Mouse (Mus musculus): Measurements from ENCODE around the gene Snx18.

Snx18 gene

DNA sequence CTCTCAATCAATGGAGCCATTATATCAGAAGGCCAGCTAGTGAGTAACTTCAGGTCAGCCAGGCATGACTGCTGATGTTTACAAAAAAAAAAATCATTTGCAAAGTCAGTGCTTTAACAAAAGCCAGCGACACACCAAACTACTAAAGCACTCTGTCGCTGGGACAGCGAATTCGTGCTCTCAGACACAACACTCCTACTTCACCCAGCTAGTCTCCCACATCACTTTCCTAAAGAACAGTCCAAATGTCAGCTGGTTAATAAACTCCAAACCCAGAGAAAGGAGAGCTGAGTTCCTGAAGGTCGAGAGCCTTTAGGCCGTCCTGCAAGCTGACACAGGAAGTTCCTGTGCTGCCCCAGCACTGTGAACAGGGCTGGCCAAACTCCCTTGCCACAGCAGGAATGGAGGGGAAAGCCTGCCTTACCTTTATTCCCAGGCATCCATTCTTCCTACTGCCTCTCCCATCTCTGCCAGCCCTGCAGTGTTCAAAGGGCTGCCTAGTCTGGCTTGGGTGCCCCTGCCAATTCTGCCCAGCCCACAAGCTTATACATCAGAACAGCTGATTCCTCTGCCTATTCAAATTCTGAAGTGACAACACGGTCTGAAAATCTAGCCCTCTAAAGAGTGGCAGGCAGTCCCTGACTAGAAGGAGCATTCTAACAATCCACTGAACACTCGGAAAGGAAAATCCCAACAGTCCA, 2.2 kb downstream of the Snx18 start:
- peak in 1 of 2 experiments; percentile 10 for DNase-seq (ENCODE audit: low read depth in 1 of 2, low spot score in 2 of 2)

DNA sequence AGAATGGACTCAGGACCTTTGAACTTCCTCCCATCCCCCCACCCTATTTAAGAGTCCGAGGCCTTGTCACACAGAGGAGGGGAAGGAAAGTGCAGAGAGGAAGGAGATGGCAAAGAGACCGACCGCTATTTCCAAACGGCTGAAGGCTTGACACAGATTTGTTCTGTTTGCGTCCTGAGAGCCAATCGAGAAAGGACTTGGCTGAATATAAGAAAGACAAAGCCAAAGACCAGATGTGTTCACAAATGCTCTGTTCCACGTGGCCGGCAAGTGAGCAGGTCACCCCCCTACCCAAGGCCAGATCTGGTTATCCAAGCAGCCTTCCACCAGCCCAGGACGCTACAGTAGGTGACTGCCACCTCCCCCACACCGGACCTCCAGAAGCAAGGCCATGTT, 2.8 kb downstream of the Snx18 start:
- DNase-seq (ENCODE audit: low read depth in 1 of 2, low spot score in 2 of 2): peak in 1 of 2 experiments; percentile 14

DNA sequence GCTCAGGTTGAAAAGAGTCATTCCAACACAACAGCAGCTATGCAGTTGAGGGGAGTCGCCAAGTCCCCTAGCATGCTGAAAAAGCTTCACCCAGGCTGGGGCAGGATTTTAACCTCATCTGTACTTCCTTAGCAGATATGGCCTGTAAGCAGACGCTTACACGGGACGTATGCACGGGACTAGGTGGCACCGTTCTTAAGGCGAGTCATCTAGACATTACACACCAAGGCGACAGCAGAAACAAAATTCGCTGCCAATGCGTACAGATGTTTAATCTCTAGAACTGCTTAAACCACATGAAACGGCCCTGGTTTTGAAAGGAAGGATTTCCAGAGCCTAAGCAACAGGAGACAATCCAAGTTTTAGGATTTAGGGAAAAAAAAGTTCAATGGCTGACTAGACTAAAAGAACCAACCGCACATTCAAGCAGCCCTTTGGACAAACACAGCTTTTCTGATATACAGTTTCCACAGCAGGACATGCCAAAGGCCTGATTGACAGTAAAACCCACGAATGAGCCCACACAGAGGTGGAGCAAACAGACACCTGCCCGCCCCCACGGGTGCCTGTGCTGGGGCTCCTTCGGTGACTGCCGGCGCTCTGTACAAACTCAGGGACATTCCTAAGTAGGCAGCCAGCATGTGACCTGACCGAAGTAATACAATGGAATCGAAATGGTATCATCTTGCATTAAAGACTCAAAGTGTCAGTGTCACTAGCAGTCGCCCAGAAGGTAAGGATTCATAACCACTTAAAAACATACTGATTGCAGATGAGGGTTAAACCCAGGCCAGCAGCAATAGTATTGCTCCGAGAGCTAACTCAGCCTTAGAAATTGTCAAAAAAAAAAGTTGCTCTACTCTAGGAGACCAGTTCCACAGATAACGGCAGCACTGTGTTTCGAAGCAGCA, 3.5 kb downstream of the Snx18 start:
- DNase-seq (ENCODE audit: low read depth in 1 of 2, low spot score in 2 of 2): peak in 1 of 2 experiments; percentile 35

DNA sequence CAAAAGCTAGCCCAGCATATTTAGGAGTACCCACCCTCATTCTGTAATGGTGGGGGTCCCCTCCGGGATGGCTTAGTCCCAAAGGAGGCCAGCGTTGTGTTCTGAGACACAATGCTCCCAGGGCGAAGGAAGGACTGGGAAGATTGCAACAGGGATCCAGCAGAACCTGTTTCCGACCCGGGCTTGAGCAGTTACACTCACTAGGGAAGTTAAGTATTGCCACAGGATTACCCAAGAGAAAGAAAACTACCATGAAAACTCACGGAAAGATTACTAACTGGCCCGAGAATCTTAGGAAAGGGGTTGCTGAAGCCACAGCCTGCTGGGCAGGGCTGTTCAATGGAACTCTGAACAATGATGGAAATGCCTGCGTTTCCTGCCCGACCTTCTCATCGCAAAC, 4.5 kb downstream of the Snx18 start:
- peak in 1 of 2 experiments; percentile 27 for DNase-seq (ENCODE audit: low read depth in 1 of 2, low spot score in 2 of 2)

DNA sequence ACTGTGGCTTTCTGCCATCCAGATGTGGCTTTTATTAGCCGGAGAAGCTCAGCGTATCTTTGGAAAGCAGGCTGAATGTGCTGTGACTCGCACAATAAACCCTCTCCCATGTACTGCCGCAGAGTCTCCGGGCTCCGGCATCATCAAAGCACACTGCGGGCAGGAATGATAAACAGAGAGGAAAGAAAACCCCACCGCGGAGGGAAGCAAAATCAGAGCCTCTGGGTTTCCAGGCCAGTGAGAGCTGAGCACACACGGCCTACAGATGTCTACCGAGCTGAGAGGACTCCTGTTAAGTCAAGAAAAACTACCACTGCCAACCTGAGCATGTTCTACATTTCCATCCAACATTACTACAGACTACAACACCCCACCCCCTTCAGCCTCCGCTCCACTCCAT, 5.0 kb downstream of the Snx18 start:
- DNase-seq (ENCODE audit: low read depth in 1 of 2, low spot score in 2 of 2): no peak

DNA sequence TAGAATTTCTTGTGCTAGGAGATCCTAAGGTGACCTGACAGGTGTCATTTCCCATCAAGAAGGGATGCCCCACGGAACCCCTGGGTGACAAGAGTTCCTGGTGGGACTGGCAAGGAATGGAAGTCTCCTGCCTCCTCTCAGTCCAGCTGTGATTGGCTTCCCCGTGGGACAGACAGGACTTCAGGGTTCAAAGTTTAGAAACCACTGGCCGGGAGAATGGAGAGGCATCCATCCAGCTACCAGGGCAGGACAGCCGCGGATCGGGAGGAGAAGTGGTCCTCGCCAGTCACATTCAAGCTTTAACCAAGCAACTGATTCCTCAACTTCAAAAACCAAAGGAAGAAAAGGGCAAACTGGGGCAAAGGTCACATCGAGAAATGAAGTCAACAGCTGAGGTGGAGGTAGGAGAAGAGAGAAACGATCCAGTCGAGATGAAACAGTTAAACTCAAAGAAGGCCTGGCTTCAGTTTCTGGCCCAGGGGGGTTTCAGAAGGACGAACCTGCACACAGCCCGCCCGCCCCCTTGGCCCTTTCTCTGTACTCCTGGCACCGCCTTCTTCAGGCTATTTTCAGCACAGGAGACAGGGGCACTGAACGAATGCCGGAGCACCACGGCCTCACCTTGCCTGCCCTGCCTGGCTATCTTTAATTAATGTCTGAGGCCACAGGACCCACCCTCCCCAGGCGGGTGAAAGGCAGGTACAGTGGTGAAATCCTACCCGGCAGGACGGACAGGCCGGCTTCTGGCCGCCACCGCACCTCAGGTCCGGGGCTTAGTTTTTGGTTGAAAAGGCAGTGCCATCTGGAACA, 6.0 kb downstream of the Snx18 start:
- no peak for DNase-seq (ENCODE audit: low read depth in 1 of 2, low spot score in 2 of 2)

DNA sequence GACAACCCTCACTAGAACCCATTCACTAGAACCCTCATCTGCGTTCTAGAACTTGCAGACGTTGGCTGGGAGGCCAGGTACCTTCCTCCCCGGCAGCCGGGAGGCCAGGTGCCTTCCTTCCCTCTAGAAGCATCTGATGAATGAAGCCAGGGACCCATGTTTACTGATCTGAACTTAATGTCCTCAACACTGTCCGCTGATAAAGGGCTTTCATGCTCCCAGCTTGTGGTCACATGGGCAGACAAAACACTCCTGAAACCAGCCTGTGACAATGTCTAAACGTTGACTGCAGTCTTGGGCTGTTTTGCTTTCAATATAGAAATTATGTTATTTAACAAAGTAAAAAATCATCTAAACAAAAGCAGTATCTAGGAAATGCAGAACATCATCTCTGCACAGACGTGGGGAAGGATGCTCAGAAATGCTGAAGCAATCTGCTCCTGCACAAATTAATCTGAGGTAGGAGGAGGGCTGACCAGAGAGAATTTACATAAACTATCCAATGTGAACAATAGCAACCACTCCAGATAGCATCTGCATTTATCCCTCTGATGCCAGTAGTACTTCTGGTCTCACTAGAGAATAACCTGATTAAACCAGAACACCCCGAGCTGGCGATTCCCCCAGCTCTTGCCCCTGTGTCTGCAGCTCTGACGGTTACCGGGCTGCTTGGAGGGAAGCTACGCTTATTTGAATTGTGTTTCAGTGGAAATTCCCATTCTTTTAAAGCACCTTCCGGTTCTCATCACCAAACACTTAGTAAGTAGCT, 7.4 kb downstream of the Snx18 start:
- DNase-seq (ENCODE audit: low read depth in 1 of 2, low spot score in 2 of 2): no peak

DNA sequence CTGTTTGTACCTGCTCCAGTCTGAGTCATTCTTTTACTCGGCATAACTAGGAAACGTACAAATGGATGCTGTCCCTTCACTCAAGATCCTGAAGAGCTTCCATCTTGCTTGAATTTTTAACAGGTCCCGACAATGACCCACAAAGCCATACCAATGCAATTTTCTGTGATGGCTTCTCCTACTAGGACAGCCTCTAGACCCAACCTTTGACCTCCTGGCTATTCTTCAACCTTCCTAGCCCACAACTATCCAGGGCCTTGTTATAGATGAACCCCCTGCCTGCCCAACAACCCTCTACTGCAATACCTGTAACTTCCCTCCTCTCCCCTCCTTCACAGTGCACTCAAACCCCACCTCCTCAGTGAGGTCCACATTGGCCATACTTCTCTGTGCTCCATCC, 8.9 kb downstream of the Snx18 start:
- no peak for DNase-seq (ENCODE audit: low read depth in 1 of 2, low spot score in 2 of 2)

DNA sequence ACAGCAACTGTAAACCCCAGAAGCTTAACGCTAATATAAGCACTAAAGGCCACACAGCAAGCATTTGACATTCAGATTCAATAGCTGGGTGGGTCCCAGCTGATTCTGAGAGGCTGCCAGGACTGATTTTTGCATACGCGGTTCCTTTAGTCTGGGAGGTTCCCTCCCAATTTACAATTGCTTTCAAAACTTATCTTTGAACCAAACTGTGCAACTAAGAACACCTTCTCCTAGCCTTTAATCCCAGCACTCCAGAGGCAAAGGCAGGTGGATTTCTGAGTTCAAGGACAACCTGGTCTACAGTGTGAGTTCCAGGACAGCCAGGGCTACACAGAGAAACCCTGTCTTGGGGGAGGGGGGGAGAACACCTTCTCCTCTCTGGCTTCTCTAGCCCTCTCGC, 10.5 kb downstream of the Snx18 start:
- DNase-seq (ENCODE audit: low read depth in 1 of 2, low spot score in 2 of 2): no peak

DNA sequence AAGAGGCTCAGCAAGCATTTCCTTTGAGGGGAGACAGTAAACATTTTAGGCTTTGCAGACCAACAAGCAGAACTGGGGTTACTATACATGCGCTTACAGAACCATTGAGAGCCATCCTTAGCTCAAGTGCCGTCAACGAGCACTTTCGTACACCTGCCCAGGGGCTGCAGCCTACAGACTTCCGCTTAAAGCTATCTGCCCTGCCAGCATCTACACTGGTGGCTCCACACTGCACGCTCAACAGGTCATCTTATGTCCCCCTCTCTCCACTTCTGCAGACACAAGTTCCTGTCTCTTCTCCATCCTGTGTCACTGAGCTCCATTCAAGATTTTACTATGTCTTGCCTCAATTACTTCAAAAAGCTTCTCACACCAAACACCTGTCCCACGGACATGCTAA, 11.0 kb downstream of the Snx18 start:
- DNase-seq (ENCODE audit: low read depth in 1 of 2, low spot score in 2 of 2): no peak

DNA sequence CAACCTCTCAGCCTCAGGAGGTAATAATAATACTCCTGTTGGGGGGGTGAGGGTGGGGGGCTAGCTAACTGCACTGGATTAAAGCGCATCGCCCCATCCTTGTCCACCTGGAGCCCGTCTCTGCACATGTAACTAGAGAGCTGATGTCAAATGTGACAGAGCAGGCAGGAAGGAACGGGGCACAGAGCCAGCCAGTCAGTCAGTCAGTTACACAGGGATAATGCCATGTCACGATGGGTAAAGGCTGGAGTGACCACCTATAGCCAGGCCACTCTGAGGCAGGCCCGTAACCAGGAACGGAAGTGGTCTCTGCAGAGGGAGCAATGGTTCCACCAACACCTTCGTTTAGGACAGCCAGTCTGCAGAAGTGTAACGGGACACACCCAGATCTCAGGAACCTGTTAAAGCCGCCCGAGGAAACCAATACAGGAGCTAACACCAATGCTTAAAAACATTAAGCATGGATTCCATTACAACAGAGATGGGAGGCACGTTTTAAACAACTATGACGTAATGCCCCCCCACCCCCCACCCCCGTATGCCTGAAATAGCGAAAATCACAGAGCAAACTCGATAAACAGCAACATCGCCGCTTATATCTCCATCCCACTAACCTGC, 11.5 kb downstream of the Snx18 start:
- no peak for DNase-seq (ENCODE audit: low read depth in 1 of 2, low spot score in 2 of 2)

DNA sequence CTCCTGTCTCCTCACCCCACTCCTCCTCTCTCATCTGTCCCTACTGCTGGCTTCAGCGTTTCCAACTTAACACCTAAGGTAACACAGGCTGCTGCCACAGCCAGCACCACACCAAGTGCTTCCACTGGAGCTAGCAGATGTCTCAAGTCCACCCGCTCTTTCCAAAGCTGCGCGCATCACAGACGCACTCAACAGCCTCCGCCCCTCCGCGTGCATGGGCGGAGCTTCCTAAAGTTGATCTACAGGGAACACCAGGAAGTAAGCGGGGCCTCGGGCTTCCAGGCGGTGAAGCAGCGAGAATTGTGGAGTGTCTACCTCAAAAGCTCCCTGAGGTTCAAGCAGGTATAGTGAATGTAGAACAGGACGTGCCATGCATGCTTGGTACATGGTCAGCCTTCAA, 12.2 kb downstream of the Snx18 start:
- DNase-seq (ENCODE audit: low read depth in 1 of 2, low spot score in 2 of 2): no peak

DNA sequence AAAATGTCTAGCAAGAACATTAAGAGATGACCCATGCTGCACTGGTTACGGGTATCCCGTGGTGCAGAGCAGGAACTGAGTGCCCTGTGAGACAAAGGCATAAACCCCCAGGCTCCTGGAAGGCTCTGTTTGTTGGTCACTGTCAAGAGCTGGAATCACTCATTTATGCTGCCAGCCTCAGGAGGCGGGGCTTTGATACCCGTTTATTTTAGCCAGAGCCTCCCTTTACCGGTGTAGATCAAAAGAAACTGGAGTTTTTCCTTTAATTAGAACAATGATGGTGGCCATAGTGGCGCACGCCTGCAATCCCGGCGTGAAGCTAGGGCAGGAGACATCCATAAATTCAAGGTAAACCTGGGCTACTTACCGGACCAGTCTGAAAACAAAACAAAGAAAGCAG, 12.7 kb downstream of the Snx18 start:
- no peak for DNase-seq (ENCODE audit: low read depth in 1 of 2, low spot score in 2 of 2)

DNA sequence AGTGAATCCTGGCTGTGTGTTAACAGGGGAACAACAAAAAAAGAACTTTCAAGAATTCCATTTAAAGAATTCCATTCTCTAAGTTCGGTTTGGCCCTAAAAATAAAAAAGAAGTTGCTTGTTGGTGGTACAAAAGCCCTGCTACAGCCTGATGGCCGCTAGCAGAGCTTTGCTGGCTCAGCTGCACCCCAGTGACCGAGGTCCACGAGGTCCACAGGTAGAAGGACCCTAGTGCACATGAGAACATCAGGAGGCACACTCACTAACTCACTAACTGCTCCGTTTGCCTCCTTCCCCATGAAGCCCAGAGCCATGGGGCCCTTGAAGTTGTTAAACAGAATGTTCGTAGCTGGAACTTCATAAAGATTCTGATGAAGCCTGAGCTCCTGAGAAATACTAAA, 14.0 kb downstream of the Snx18 start:
- DNase-seq (ENCODE audit: low read depth in 1 of 2, low spot score in 2 of 2): no peak

DNA sequence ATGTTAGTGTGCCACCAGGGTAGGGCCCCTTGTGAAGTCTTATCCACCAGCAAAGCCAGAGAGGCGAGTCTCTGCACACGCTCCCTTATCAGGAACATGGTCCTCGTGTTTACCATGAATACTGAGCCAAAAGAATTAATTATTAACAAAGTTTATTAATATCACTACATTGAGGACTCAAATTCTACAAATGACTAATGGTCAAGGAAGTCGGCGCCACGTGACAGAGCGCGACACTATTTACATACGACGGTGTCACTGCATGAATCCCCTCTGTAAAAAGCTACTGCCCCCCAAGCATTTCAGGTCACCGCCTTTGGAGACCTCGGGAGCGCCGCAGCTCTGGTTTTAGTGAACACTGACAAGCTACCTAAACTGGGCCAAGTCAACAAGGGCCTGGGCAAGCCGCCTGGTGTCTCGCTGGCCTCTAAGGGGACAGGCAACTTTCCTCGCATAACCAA, 15.5 kb downstream of the Snx18 start:
- DNase-seq (ENCODE audit: low read depth in 1 of 2, low spot score in 2 of 2): no peak

DNA sequence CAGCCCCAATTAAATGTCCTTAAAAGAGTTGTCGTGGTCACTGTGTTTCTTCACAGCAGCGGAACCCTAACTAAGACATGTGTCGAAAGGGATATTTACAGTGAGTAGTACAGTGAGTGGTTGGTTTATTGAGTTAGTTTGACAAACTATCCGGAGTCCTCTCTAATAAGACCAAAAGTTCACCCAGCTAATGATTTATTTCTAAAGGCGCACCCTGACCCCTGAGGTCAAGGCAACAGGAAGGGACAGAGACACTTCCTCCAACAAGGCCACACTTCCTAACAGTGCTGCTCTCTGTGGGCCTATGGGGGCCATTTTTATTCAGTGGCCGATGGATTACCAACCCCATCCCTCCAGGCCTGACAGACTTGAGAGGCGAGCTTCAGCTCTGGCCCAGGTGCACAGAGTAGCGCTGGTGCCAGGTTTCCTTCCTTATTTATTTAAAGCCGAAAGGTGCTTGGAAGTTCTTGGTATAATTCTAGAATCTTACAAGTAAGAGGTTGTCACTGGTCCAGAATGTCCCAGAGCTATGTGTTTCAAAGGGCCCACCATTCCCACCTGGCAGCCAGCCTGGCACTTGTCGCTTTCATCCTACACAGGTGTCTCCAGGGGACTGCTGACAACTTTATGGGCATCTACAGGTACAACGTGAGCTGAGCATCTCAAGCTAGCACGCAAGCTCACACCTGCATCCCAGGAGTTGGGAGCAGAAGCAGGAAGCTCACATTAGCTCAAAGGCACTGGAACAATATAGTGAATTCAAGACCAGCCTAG, 16.3 kb downstream of the Snx18 start:
- DNase-seq (ENCODE audit: low read depth in 1 of 2, low spot score in 2 of 2): no peak

DNA sequence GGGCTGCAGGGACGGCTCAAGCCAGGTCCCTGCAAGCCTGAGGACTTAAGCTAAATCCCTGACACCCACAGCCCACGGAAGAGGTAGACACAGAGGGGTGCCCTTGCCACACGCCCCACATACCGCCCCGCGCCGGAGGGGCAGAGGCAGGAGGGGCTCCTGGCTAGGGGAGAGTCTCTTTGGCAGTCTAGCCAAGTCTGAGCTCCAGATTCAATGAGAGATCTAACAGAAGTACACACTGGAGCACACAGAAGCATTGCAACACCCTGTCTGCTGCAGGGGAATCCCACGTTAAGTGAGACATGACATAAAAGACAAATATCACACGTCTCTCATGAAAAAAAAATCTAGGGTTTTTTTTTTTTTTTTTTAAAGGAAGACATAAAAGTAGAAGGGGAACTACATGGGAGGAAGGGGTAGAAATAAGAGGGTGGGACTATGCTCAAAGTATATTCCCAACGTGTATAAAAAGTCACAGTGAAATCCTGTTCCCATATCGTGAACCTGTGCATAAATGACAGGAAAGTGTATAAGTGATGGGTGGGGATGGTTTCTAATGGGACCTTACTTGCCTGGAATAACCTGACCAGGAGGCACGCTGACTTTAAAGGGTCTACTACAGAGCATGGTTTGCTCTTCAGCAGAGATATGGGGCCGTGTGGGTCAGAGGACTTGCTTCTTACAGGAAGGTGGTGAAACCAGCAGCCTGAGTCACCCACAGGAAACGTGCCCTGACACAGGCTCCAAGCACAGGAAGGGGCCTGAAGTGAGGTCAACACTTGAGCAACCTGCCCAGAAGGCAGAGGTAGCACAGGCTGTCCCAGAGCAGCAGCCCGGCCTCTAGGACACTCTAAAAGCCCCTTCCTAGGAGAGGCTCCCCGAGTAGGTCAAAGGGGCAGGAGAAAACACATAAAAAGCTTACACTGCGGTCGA, 17.6 kb downstream of the Snx18 start:
- peak; percentile 66 to 68 for DNase-seq (ENCODE audit: low read depth in 1 of 2, low spot score in 2 of 2)

DNA sequence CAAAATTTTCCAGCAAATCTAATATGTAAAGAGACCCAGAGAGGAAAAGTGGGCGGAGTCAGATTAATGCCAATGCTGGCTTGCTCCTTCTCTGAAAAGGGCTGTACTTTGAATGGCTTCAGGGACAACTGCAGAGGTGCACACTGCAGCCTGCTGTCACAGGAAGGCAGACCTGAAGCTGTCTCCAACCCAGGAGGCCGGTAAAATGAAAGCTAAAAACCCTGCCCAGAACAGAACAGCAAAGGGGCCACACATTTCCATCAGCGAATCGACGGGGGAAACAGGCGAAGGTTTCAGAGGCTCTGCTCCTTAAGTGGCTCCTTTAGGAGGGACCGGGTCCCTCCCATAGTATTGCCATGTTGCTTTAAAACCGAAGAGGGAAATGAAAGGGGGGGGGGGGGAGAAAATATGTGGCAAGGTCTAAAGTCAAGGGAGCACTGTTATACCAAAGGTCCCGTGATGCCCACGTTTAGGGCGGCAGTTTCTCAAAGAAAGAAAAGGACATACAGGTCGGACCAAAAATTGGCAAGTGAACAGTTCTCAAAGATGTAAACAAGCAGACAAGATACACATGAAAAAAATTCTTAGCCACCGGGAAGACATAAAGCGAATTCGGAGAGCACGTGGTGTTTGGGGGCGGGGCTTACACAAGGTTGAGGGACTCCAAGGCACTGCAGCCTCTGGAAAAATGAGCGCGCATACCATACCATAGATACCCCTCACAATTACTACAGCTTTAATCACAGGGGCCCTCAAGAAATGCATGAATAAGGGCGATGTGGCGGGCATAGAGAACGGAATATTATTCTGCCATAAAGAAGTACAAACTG, 18.4 kb downstream of the Snx18 start:
- no peak for DNase-seq (ENCODE audit: low read depth in 1 of 2, low spot score in 2 of 2)

Data from monocyte, adult 2 months (primary cell).